Mouse (Mus musculus): Measurements from ENCODE around the gene Depdc5. TPM values are rescaled to one million over a fixed set of nuclear protein-coding genes. Genes with fewer than 3 reads are reported as not detected.

Depdc5 gene
- polyA plus RNA-seq, 1 experiment, result 17.1 TPM

GRCm38 (mm10) chr5:32994471-32994870 is 131.0 kb downstream of the Depdc5 start:
- no peak for DNase-seq
- no peak overlapping the region for H3K4me3 ChIP-seq (replicated peaks; ENCODE audit: extremely low read depth, low read depth, low read length)
- TF ChIP-seq POLR2A (IDR thresholded peaks at IDR 0.05; ENCODE audit: borderline replicate concordance, extremely low read depth, low read depth, low read length) (no peak), CTCF (IDR thresholded peaks at IDR 0.05; ENCODE audit: insufficient read depth, low read length) (no peak)
- 39% methylated on average over 2 of the region's 2 CpGs for WGBS
- H3K4me1 ChIP-seq (ENCODE audit: control insufficient read depth, insufficient read depth, low read length), result no peaks in the 10 kb centered on the region

DNA sequence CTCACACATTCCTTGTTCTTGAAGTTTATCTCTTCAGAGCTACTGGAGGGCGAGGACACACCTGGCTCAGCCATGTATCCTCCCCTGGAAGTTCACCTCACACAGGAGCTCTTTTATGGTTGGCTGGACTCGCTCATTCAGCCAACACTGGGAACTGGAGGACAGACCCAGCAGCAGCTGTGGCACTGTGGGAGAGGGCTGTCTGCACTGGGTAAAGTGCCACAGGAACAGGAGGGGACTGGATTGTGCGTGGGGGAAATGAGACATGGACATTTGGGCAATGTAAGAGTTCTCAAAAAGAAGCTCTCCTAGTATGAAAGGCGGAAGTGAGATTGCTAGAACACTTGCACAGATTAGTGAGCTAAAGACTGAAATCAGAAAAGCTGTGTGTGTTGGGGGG is 132.3 kb downstream of the Depdc5 start:
- DNase-seq, result no peak
- Histone ChIP-seq H3K4me1 (ENCODE audit: control insufficient read depth, insufficient read depth, low read length) (no peaks in the 10 kb centered on the region), H3K4me3 (replicated peaks; ENCODE audit: extremely low read depth, low read depth, low read length) (no peak overlapping the region)
- 67% methylated on average over 4 of the region's 4 CpGs for WGBS
- no peak for TF ChIP-seq CTCF (IDR thresholded peaks at IDR 0.05; ENCODE audit: insufficient read depth, low read length)
- no peak for TF ChIP-seq POLR2A (IDR thresholded peaks at IDR 0.05; ENCODE audit: borderline replicate concordance, extremely low read depth, low read depth, low read length)

DNA sequence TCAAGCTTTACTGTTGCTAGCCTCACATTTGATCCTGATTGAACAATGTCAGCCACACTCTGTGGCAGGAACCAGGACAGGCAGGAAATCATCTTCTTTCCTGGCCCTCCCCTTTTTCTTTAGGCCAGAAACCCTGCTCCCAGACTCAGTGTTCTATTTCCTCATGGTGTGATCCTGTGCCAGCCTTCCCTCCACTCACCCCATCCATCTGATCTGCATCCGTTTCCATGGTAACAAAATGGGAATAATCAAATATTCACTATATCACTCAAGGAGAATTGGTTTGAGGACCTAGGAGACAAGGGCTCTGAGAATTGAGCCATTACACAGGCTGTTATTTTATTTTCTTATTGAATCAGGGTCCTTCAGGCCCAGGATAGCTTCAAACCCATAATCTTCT is 133.1 kb downstream of the Depdc5 start:
- 70% methylated on average over 1 of the region's 1 CpGs for WGBS
- no peak for DNase-seq
- Histone ChIP-seq H3K4me1 (ENCODE audit: control insufficient read depth, insufficient read depth, low read length) (no peaks in the 10 kb centered on the region), H3K4me3 (replicated peaks; ENCODE audit: extremely low read depth, low read depth, low read length) (no peak overlapping the region)
- TF ChIP-seq CTCF (IDR thresholded peaks at IDR 0.05; ENCODE audit: insufficient read depth, low read length) (no peak), POLR2A (IDR thresholded peaks at IDR 0.05; ENCODE audit: borderline replicate concordance, extremely low read depth, low read depth, low read length) (no peak)

DNA sequence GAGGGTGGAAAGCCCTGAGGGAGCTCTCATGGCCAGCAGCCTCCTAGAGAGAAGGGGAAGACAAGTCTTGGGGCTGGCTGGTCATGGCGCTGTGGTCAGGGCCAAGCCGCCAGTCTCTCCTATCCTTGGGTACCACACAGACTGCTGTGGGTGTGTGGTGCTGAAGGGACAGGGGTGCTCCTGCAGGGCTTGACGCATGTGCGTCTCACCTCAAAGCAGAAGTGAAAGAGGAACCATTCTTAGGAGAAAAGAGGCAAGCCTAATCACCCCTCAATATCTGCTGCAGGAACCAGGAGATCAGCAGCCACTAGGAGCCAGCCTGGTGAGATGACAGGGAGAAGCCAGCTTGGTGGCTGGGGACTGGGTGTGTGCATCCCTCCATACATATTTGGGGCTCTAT is 134.2 kb downstream of the Depdc5 start:
- WGBS, result 32% methylated on average over 4 of the region's 4 CpGs
- no peak for DNase-seq
- Histone ChIP-seq H3K4me1 (ENCODE audit: control insufficient read depth, insufficient read depth, low read length) (no peaks in the 10 kb centered on the region), H3K4me3 (replicated peaks; ENCODE audit: extremely low read depth, low read depth, low read length) (no peak overlapping the region)
- no peak for TF ChIP-seq CTCF (IDR thresholded peaks at IDR 0.05; ENCODE audit: insufficient read depth, low read length)
- TF ChIP-seq POLR2A (IDR thresholded peaks at IDR 0.05; ENCODE audit: borderline replicate concordance, extremely low read depth, low read depth, low read length), result no peak

GRCm38 (mm10) chr5:32998783-32999182 is 135.3 kb downstream of the Depdc5 start:
- no peak overlapping the region for H3K4me3 ChIP-seq (replicated peaks; ENCODE audit: extremely low read depth, low read depth, low read length)
- TF ChIP-seq POLR2A (IDR thresholded peaks at IDR 0.05; ENCODE audit: borderline replicate concordance, extremely low read depth, low read depth, low read length) (no peak), CTCF (IDR thresholded peaks at IDR 0.05; ENCODE audit: insufficient read depth, low read length) (no peak)
- no peak for DNase-seq
- H3K4me1 ChIP-seq (ENCODE audit: control insufficient read depth, insufficient read depth, low read length), result no peaks in the 10 kb centered on the region
- 69% methylated on average over 4 of the region's 4 CpGs for WGBS

GRCm38 (mm10) chr5:33001111-33001510 is 137.6 kb downstream of the Depdc5 start:
- Histone ChIP-seq H3K4me1 (ENCODE audit: control insufficient read depth, insufficient read depth, low read length) (no peaks in the 10 kb centered on the region), H3K4me3 (replicated peaks; ENCODE audit: extremely low read depth, low read depth, low read length) (no peak overlapping the region)
- TF ChIP-seq CTCF (IDR thresholded peaks at IDR 0.05; ENCODE audit: insufficient read depth, low read length) (no peak), POLR2A (IDR thresholded peaks at IDR 0.05; ENCODE audit: borderline replicate concordance, extremely low read depth, low read depth, low read length) (no peak)
- 78% methylated on average over 5 of the region's 5 CpGs for WGBS
- no peak for DNase-seq

DNA sequence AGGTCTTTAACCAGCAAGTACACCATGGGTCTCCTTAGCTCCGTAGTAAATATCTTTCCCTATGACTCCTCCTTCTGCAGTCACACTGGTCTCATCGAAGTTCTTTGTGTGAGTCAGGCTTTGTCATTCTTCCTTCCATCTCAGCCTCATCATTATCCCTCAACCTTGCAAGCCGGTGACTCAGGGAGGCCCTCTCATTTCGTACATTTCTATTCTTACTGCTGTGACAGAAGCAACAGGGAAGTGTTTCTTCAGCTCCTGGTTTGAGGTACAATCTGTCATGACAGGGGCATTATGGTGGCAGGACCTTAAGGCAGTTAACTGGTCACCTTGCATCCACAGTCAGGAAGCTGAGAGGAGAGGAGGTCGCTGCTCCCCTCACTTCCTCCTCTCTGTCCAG is 139.3 kb downstream of the Depdc5 start:
- no peak overlapping the region for H3K4me3 ChIP-seq (replicated peaks; ENCODE audit: extremely low read depth, low read depth, low read length)
- TF ChIP-seq CTCF (IDR thresholded peaks at IDR 0.05; ENCODE audit: insufficient read depth, low read length) (no peak), POLR2A (IDR thresholded peaks at IDR 0.05; ENCODE audit: borderline replicate concordance, extremely low read depth, low read depth, low read length) (no peak)
- DNase-seq, result no peak
- WGBS, result 81% methylated on average over 5 of the region's 5 CpGs
- H3K4me1 ChIP-seq (ENCODE audit: control insufficient read depth, insufficient read depth, low read length), result no peaks in the 10 kb centered on the region

DNA sequence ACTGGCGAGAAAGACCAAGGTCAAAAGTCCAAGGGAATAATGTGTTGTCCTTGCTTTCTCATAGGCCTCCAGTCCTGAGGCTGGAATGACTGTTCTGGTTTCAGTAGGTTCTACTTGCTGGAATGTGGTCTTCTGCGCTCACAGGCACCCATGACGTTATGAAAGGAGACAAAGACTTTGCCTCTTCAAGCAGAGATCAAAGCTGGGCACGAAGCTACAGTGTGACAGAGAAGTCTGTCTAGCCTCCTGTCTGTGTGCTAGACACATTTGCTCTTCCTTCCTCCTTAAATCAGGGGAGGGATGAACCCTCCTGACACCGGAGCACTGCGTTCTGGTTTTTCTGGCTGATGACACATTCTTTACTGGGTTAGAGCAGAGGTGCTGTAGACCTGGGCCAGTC is 140.0 kb downstream of the Depdc5 start:
- 61% methylated on average over 6 of the region's 6 CpGs for WGBS
- Histone ChIP-seq H3K4me3 (replicated peaks; ENCODE audit: extremely low read depth, low read depth, low read length) (no peak overlapping the region), H3K4me1 (ENCODE audit: control insufficient read depth, insufficient read depth, low read length) (no peaks in the 10 kb centered on the region)
- DNase-seq, result no peak
- TF ChIP-seq CTCF (IDR thresholded peaks at IDR 0.05; ENCODE audit: insufficient read depth, low read length) (no peak), POLR2A (IDR thresholded peaks at IDR 0.05; ENCODE audit: borderline replicate concordance, extremely low read depth, low read depth, low read length) (no peak)

DNA sequence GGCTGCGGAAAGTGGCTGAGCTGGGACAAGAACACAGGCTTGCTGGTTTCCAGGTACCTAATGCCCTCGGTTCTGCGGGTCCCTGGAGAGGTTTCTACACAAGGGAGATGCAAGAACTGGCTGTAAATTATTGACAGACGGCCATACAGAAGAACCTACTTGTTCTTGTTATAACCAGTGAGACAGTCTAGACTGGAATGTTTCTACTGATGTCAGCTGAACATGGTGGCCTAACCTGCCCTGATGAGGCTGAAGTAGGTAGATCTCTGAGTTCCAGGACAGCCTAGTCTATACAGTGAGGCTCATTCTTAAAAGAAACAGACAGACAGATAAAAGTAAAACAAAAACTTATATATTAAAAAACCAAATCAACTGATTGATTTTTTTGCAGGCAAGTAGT is 140.6 kb downstream of the Depdc5 start:
- no peak for DNase-seq
- Histone ChIP-seq H3K4me1 (ENCODE audit: control insufficient read depth, insufficient read depth, low read length) (no peaks in the 10 kb centered on the region), H3K4me3 (replicated peaks; ENCODE audit: extremely low read depth, low read depth, low read length) (no peak overlapping the region)
- TF ChIP-seq POLR2A (IDR thresholded peaks at IDR 0.05; ENCODE audit: borderline replicate concordance, extremely low read depth, low read depth, low read length) (no peak), CTCF (IDR thresholded peaks at IDR 0.05; ENCODE audit: insufficient read depth, low read length) (no peak)
- WGBS, result 75% methylated on average over 4 of the region's 4 CpGs

DNA sequence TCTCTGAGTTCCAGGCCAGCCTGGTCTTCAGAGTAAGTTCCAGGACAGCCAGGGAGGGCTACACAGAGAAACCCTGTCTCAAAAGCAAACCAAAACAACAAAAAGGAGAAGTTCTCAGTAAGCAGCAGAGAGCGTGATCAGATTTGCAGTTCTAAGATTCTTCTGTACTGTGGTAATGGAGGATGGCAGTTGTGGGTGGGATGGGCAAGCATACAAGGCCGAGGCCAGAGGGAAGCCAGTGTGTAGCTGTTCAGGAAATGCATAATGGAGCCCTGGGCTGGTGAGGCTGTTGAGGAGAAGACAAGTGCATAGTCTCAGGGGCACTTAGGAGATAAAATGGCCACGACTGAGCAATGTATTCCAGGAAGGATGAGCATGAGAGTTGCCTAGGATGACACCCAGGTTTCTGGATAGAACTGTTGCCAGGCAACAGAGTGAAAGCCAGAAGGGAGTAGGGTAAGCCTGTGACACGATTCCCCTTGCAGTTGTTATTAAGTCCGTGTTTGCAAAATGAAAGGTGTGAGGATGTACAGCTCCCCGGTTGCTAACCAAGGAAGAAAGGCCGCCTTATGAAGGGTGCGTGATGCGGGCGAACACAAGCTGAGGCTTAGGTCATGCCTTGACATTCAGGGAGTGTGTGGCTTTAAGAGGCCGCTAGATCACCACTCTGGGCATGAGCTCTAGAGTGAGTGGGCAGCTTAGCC is 142.1 kb downstream of the Depdc5 start:
- no peak for TF ChIP-seq CTCF (IDR thresholded peaks at IDR 0.05; ENCODE audit: insufficient read depth, low read length)
- no peak for TF ChIP-seq POLR2A (IDR thresholded peaks at IDR 0.05; ENCODE audit: borderline replicate concordance, extremely low read depth, low read depth, low read length)
- no peak for DNase-seq
- Histone ChIP-seq H3K4me1 (ENCODE audit: control insufficient read depth, insufficient read depth, low read length) (no peaks in the 10 kb centered on the region), H3K4me3 (replicated peaks; ENCODE audit: extremely low read depth, low read depth, low read length) (no peak overlapping the region)
- WGBS, result 70% methylated on average over 11 of the region's 11 CpGs

Data from lung, adult 2 months (tissue).